Mouse (Mus musculus) liver, embryonic 14.5 days (tissue): Measurements from ENCODE around the gene Gm1553. TPM values are rescaled to one million over a fixed set of nuclear protein-coding genes. Genes with fewer than 3 reads are reported as not detected.

Source experiments
- ATAC-seq: fragments of 200-750 bp; cut with Nextera tagmentation; 2 replicates; pipeline ENCODE4 v1.8.0; 2017; ENCODE audit warnings: moderate number of reproducible peaks, mild to moderate bottlenecking, moderate library complexity; ENCODE audit not compliant: insufficient read depth
- DNase-seq, 3 experiments: peaks; one replicate each; pipeline ENCODE4 v3.0.0-alpha.2; 2012 to 2013; ENCODE audit warnings: low read depth in 3 of 3, low spot score in 3 of 3
- H3K27ac ChIP-seq: fragments of 300-500 bp; sonication (generic); 2 replicates; pipeline ENCODE4 v1.5.1; 2014; ENCODE audit warnings: moderate library complexity, mild to moderate bottlenecking, control low read depth, inconsistent platforms
- H3K27me3 ChIP-seq: fragments of 300-500 bp; sonication (generic); 2 replicates; pipeline ENCODE4 v1.6.1; 2014; ENCODE audit warnings: mild to moderate bottlenecking, low read length, moderate library complexity; ENCODE audit not compliant: control insufficient read depth, insufficient read depth
- H3K36me3 ChIP-seq: fragments of 300-500 bp; sonication (generic); replicated peaks from 2 replicates; pipeline ENCODE4 v1.6.1; 2014; ENCODE audit warnings: low read depth; ENCODE audit not compliant: control insufficient read depth, insufficient read depth
- H3K4me1 ChIP-seq, 2 experiments: fragments of 200-500 bp in 1 of 2; fragments of 300-500 bp in 1 of 2; sonication (generic) in 1 of 2; replicated peaks; 2 replicates each; pipeline ENCODE4 v1.6.1; 2012 to 2014; ENCODE audit warnings: antibody characterized with exemption in 1 of 2, inconsistent platforms in 1 of 2, low read length in 1 of 2; ENCODE audit not compliant: control insufficient read depth in 2 of 2, insufficient read depth in 2 of 2
- H3K4me2 ChIP-seq: fragments of 300-500 bp; sonication (generic); 2 replicates; pipeline ENCODE4 v1.6.1; 2014; ENCODE audit warnings: low read depth, mild to moderate bottlenecking, control low read depth, moderate library complexity
- H3K4me3 ChIP-seq, 2 experiments: fragments of 200-500 bp in 1 of 2; fragments of 300-500 bp in 1 of 2; sonication (generic) in 1 of 2; 2 replicates each; pipeline ENCODE4 v1.5.1; 2012 to 2014; ENCODE audit warnings: low read depth in 2 of 2, low read length in 2 of 2, mild to moderate bottlenecking in 2 of 2, control low read depth in 1 of 2, inconsistent platforms in 1 of 2, moderate library complexity in 1 of 2; ENCODE audit not compliant: insufficient read depth in 1 of 2
- H3K9ac ChIP-seq: fragments of 300-500 bp; sonication (generic); replicated peaks from 2 replicates; pipeline ENCODE4 v1.6.1; 2014; ENCODE audit warnings: mild to moderate bottlenecking, control low read depth, moderate library complexity
- H3K9me3 ChIP-seq: fragments of 300-500 bp; sonication (generic); 2 replicates; pipeline ENCODE4 v1.6.1; 2016; ENCODE audit warnings: low read length, mixed read lengths; ENCODE audit not compliant: control insufficient read depth
- CTCF ChIP-seq: IDR thresholded peaks from 2 replicates; pipeline ENCODE4 v1.5.1; 2016; ENCODE audit warnings: antibody characterized with exemption, low read depth, control low read depth
- EP300 ChIP-seq: IDR thresholded peaks from 2 replicates; pipeline ENCODE4 v1.6.1; 2016; ENCODE audit warnings: antibody characterized with exemption, low read depth
- WGBS: fragments of 180-500 bp; shearing (Covaris S2); extraction: QIAGEN DNeasy Blood & Tissue Kit; methylation state at CpG from one replicate; pipeline ENCODE4 v1.1.7; 2014; ENCODE audit not compliant: insufficient replicate concordance; 5-methylcytosine and 5-hydroxymethylcytosine counted together
- polyA plus RNA-seq, 2 experiments: library from polyadenylated mRNA; depleted of rRNA in 1 of 2; stranded (reverse) in 1 of 2; unstranded in 1 of 2; fragments of >200 nt; fragmentation: Nextera tagmentation in 1 of 2; extraction: Ambion mirVana in 1 of 2; gene quantifications; 2 replicates each; pipeline versions ENCODE4 v1.2.1 to v1.2.3; 2012 to 2014

Gm1553 gene
- not detected in 2 replicates for polyA plus RNA-seq (2012; rRNA removed)
- not detected in 2 replicates for polyA plus RNA-seq (2014; fragmentation: Nextera tagmentation; extraction: Ambion mirVana)

DNA sequence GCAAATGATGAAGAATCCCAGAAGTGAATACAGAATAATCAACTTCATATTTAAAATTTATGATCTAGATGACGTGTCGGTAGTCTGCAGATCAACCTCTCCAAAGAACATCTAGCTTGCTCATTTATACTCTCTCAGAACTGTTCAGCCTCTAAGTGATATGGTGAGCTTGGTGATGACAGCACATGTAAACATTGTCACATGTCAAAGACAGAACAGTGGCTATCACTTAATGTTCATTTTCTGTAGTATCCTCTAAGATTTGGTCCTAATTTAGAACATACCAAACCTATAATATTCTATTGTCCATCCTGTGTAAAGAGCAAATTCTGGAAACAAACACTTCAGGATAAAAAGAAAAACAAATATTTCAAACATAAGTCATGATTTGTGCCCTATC, at the start of gene Gm1553:
Gene Gm1553, minus strand, starts transcription at position 101 of the 400 bp plus-strand sequence.
- Histone ChIP-seq H3K4me2 (no peak within 1 kb of the TSS), H3K4me3 (no peak within 1 kb of the TSS), H3K27me3 (no peaks in the 10 kb centered on the region), H3K27ac (no peak within 1 kb of the TSS), H3K9me3 (no peaks in the 10 kb centered on the region), H3K4me1 (no peaks in the 10 kb centered on the region), H3K9ac (no peak within 1 kb of the TSS), H3K36me3 (no peaks in the 10 kb centered on the region)
- DNase-seq = no peak
- ATAC-seq = no peak
- TF ChIP-seq EP300 (no peak), CTCF (no peak)
- 62% methylated on average over 2 of the region's 2 CpGs for WGBS

Other genes with a start within 250 kb of the Gm1553 start
- not detected in 2 replicates for gene 4932415D10Rik, start 176.0 kb downstream of the Gm1553 start, polyA plus RNA-seq (2012; rRNA removed)
- gene 4932415D10Rik, start 176.0 kb downstream of the Gm1553 start, polyA plus RNA-seq (2014; fragmentation: Nextera tagmentation; extraction: Ambion mirVana) = not detected in 2 replicates
- gene Gm4924, start 138.4 kb downstream of the Gm1553 start, polyA plus RNA-seq (2012; rRNA removed) = 0.29 and 0.66 TPM in 2 replicates
- 0.93 and 1.5 TPM in 2 replicates for gene Gm4924, start 138.4 kb downstream of the Gm1553 start, polyA plus RNA-seq (2014; fragmentation: Nextera tagmentation; extraction: Ambion mirVana)
- 24.0 and 25.9 TPM in 2 replicates for gene 1190007I07Rik, start 130.6 kb upstream of the Gm1553 start, polyA plus RNA-seq (2012; rRNA removed)
- 34.2 and 35.6 TPM in 2 replicates for gene 1190007I07Rik, start 130.6 kb upstream of the Gm1553 start, polyA plus RNA-seq (2014; fragmentation: Nextera tagmentation; extraction: Ambion mirVana)
- 13.8 and 21.3 TPM in 2 replicates for gene Tdg, start 137.2 kb upstream of the Gm1553 start, polyA plus RNA-seq (2012; rRNA removed)
- 33.0 and 38.8 TPM in 2 replicates for gene Tdg, start 137.2 kb upstream of the Gm1553 start, polyA plus RNA-seq (2014; fragmentation: Nextera tagmentation; extraction: Ambion mirVana)
- gene Glt8d2, start 198.0 kb upstream of the Gm1553 start, polyA plus RNA-seq (2012; rRNA removed) = 0.12 and 0.23 TPM in 2 replicates
- gene Glt8d2, start 198.0 kb upstream of the Gm1553 start, polyA plus RNA-seq (2014; fragmentation: Nextera tagmentation; extraction: Ambion mirVana) = 0.27 and 0.35 TPM in 2 replicates
- gene Hcfc2, start 203.5 kb upstream of the Gm1553 start, polyA plus RNA-seq (2012; rRNA removed) = 5.0 and 6.5 TPM in 2 replicates
- gene Hcfc2, start 203.5 kb upstream of the Gm1553 start, polyA plus RNA-seq (2014; fragmentation: Nextera tagmentation; extraction: Ambion mirVana) = 9.0 and 10.7 TPM in 2 replicates